Mouse (Mus musculus): ENCODE data around the gene Emp1.

The Emp1 gene

DNA sequence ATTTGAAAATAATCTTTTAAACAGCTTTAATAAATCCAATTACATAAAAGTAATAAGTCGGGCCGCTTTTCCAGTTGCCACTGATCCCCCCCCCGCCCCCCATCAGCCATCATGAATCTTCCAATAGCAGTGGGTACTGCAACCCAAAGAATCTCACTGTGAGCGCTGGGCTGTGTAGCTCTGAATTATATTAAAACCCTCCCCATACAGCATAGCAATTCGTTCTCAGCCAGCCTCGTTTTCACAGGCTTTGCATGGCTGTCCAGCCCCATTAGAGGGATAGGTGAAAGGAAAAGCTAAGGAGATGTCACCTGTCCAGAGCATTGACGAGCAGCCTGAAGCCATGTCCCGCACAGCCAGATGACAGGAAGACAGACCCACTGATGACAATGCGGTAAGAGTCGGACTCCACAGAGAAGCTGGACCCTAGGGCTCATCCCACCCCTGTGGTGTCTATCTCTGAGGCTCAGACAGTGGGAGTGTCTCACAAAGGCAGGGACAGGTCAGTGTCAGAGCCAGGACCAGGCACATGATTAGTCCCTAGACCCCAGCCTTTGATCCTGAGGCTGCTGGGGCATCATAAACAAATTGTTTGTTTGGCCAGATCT is 49.5 kb downstream of the Emp1 start:
- no peak for DNase-seq (ENCODE audit: low read depth)

DNA sequence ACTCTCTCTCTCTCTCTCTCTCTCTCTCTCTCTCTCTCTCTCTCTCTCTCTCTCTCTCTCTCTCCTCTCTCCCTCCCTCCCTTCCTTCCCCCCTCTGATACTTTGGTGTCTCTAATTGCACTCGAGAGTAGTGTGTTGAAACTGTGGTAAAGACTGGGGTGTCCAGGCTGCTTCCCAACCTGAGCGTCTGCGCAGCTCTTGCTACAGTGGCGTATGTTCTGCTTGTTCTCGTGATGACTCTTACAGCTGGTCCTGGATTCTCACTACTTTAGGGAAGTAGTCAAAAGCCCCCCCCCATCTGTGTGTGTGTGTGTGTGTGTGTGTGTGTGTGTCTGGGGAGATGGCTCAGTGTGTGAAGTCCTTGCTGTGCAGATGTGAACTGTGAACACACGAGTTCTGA is 50.3 kb downstream of the Emp1 start:
- no peak for DNase-seq (ENCODE audit: low read depth)

DNA sequence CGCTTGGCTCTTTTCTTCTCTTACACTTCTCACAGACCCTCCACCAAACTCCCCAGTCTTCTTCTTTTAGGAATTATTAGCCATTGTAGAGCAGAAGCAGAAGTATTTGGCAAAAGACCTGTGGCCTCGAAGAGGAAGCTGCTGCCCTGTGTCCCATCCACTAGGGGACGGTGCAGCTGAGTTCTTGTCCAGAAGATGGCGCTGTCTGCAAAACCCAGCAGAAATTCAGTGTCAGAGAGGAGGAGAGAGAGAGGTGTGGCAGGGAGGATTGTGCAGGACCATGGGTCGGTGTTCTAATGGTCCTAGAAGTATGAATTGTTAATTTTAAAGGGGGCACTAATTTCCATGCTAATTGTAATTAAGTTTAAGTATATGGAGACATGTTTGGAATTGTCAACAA is 55.1 kb downstream of the Emp1 start:
- DNase-seq (ENCODE audit: low read depth), result no peak

DNA sequence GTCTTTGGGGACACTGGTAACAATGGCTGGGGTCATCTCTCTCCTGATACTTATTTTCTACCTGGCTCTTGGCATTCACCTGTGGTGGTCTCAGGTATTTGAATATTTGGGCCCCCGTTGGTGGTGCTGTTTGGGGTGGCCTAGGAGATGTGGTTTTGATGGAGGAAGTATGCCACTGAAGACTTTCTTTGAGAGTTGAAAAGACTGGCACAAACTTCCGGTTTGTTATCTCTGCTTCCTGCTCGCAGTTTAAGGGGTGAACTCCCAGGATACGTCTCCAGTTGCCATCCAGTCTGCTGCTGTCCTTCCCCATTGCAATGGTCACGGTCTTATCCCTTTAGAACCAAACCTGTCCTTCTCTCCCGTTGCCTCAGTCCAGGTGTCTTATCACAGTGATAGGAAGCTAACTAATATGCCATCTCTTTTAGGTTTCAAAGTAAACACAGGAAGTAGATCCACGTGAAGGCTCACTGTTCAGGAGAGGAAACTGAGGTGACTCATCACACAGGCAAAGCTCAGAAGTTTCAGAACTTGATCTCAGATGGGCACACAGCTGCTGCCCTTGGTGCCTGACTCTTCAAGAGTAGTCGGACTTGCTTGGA is 56.0 kb downstream of the Emp1 start:
- no peak for DNase-seq (ENCODE audit: low read depth)

DNA sequence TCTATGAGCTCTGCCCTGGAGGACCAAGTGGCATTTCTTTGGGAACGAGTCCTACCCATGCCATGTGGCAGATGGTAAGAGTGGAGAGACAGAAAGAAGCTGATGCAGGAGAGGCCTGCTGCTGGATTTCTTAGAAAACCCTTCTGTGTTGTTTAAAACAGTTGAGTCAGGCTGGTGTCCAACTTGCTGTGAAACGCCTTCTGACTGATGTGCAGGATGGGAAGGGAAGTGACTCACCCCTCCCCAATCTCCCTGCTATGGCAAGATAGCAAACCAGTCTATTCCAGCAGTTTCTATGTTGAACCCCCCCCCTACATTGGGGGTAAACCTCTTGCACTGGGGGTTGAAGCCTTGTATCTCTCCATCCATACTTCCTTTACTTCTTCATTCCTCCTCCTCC is 65.9 kb downstream of the Emp1 start:
- DNase-seq (ENCODE audit: low read depth), result no peak

DNA sequence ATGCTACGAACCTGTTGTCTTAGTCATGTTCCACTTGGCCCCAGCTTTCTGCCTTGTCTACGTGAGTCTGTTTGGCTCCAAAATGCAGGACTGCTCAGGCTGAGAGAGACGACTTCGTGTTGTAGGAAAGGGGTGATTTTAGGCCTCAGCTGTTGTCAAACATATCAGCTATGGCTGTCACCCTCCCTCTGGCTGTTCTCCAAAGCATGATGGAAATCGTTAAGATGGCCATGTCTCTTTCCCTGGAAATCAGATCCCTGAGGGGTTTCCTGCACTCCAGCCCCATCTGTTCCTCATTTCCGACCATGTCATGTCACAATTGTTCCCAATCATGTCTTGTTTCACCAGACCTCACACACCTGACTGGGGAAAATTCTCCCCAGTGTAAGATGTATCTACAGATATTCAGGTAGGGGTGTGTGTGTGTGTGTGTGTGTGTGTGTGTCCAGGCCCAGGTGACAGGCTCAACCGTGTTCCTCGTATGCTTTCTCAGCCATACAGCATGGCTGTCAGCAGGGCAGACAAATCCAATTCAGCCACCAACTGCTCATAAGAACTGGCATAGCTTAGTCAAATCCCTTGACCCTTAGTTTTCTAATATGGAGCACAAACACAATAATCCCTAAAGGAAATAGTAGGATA is 67.0 kb downstream of the Emp1 start:
- DNase-seq (ENCODE audit: low read depth), result no peak

DNA sequence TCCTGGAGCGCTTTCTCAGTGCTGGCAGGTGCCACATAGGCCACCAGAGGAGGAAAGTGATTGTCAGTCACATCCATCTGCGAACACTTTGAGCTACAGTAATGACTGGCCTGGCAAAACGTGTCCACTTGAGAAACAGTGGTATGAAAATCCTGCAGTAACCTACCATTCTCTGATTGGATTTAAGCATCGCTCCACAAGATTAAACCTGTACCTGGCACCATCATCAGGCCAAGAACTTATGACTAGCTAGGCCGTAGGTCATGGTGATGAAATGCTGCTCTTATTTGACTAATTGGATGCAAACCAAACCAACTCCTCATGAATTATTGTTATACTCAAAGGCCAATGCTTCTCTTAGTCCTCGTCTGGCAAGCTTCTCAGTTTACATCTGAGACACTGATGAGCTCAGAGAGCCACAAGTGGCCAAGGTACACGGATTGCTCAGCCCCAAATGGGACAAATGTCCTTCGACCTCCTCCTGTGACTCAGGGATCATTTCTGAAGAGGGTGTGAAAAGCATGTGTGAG is 68.2 kb downstream of the Emp1 start:
- DNase-seq (ENCODE audit: low read depth), result no peak

All from fibroblast of lung, adult 2 months (primary cell).